Comparison of ENCODE assay signal across 8 mouse cellular contexts in genomic region chr6:31218880-31219279, GRCm38 (mm10).
A peak's percentile ranks its signal among the peaks of the same experiment; 100 is the strongest.
DNase-seq lines count a peak whose midpoint lies in the region; ATAC-seq and TF ChIP-seq lines count a peak whose summit lies in the region.

No protein-coding gene starts in this region.

- TF ChIP-seq EP300 in CH12.LX (IDR thresholded peaks at IDR 0.05; ENCODE audit: low read length): no peak
- no peak for TF ChIP-seq EP300 in heart, postnatal 0 days (IDR thresholded peaks at IDR 0.05; ENCODE audit: low read depth)

- no peak for TF ChIP-seq CTCF in cerebellum, adult 2 months (IDR thresholded peaks at IDR 0.05; ENCODE audit: borderline replicate concordance, insufficient read depth, low read depth, low read length)
- TF ChIP-seq CTCF in CH12.LX (conservative IDR thresholded peaks at IDR 0.05 in 1 of 2, IDR thresholded peaks at IDR 0.05 in 1 of 2; ENCODE audit: low read depth in 2 of 2, low read length in 2 of 2): no peak
- TF ChIP-seq CTCF in heart, postnatal 0 days (IDR thresholded peaks at IDR 0.05; ENCODE audit: low read depth): no peak

- no peak for ATAC-seq in heart, postnatal 0 days (ENCODE audit: insufficient read depth, low read depth)
- ATAC-seq in frontal cortex, adult (ENCODE audit: low TSS enrichment): no peak

- WGBS in cerebellum, adult 2 months: 25% methylated on average over 8 of the region's 8 CpGs
- WGBS in heart, postnatal 0 days: 50% methylated on average over 8 of the region's 8 CpGs
- 40% methylated on average over 8 of the region's 8 CpGs for WGBS in midbrain, embryonic 10.5 days

- no peak for TF ChIP-seq RAD21 in CH12.LX (IDR thresholded peaks at IDR 0.05; ENCODE audit: low read depth, low read length)

- peaks cover 0 to 24% of the 10 kb centered on the region in 2 experiments for H3K36me3 ChIP-seq in CH12.LX (replicated peaks in 1 of 2; ENCODE audit: control insufficient read depth in 1 of 2, insufficient read depth in 1 of 2, low read length in 1 of 2)
- H3K36me3 ChIP-seq in heart, postnatal 0 days (replicated peaks; ENCODE audit: control insufficient read depth, insufficient read depth, low read length): no peaks in the 10 kb centered on the region
- no peaks in the 10 kb centered on the region for H3K36me3 ChIP-seq in midbrain, embryonic 10.5 days

- H3K27me3 ChIP-seq in cerebellum, adult 2 months (ENCODE audit: control insufficient read depth, insufficient read depth, low read length): no peaks in the 10 kb centered on the region
- no peaks in the 10 kb centered on the region for H3K27me3 ChIP-seq in CH12.LX (replicated peaks)
- H3K27me3 ChIP-seq in heart, postnatal 0 days (ENCODE audit: control insufficient read depth, insufficient read depth, low read length): peaks cover 21% of the 10 kb centered on the region
- peaks cover 99% of the 10 kb centered on the region for H3K27me3 ChIP-seq in midbrain, embryonic 10.5 days (ENCODE audit: low read depth, poor library complexity, severe bottlenecking)

- no peaks in the 10 kb centered on the region for H3K9me3 ChIP-seq in CH12.LX (replicated peaks; ENCODE audit: low read length)
- no peaks in the 10 kb centered on the region for H3K9me3 ChIP-seq in heart, postnatal 0 days (replicated peaks; ENCODE audit: control insufficient read depth, low read length)
- no peaks in the 10 kb centered on the region for H3K9me3 ChIP-seq in midbrain, embryonic 10.5 days (replicated peaks)

- in situ Hi-C loops in CH12.LX (cut with MboI; ENCODE audit: low pct_ligation_motif_present, low pct_unique_long_range_greater_than_20kb, low sequenced_read_pairs): loop anchor here (25.0 kb wide), 1 partner anchor 168 kb away; the partner anchor contains the start of gene Mkln1

- H3K9ac ChIP-seq in CH12.LX (ENCODE audit: insufficient read depth, low read depth): peak overlapping the region; percentile 95
- no peak overlapping the region for H3K9ac ChIP-seq in heart, postnatal 0 days (replicated peaks; ENCODE audit: low read depth, low read length)

- DNase-seq in cerebellum, adult 2 months: peak; percentile 40
- no peak for DNase-seq in cerebellum, adult 9-11 months
- peak; percentile 50 for DNase-seq in CH12.LX (ENCODE audit: extremely low read depth)
- DNase-seq in heart, postnatal 0 days (ENCODE audit: low spot score): no peak
- DNase-seq in midbrain, embryonic 10.5 days (ENCODE audit: low spot score): no peak
- DNase-seq in left cerebral cortex, adult 11 months (ENCODE audit: low spot score): no peak
- no peak for DNase-seq in adrenal gland, postnatal 25 days

- H3K79me2 ChIP-seq in CH12.LX (replicated peaks; ENCODE audit: control insufficient read depth, extremely low read depth, insufficient read depth, poor library complexity, severe bottlenecking): peaks cover 31% of the 10 kb centered on the region

- H3K4me3 ChIP-seq in cerebellum, adult 2 months (replicated peaks; ENCODE audit: insufficient read depth, low read depth, low read length): peak overlapping the region; percentile 92
- H3K4me3 ChIP-seq in CH12.LX (replicated peaks in 1 of 3; ENCODE audit: low read depth in 2 of 3, low read length in 2 of 3, poor library complexity in 1 of 3): peak overlapping the region; percentile 83 to 95 (median 94)
- H3K4me3 ChIP-seq in heart, postnatal 0 days (ENCODE audit: low read depth, low read length): peak overlapping the region; percentile 60
- peak overlapping the region; percentile 82 for H3K4me3 ChIP-seq in midbrain, embryonic 10.5 days

- H3K27ac ChIP-seq in cerebellum, adult 2 months (ENCODE audit: insufficient read depth, low read length): peak overlapping the region; percentile 97; the same call in 1 of the 2 replicates
- H3K27ac ChIP-seq in CH12.LX (ENCODE audit: insufficient read depth, low read depth): peak overlapping the region; percentile 62; the same call in 1 of the 2 replicates
- H3K27ac ChIP-seq in heart, postnatal 0 days (ENCODE audit: low read depth): no peak overlapping the region
- H3K27ac ChIP-seq in midbrain, embryonic 10.5 days (replicated peaks): no peak overlapping the region

- H3K4me2 ChIP-seq in CH12.LX (ENCODE audit: insufficient read depth, low read depth, poor library complexity, severe bottlenecking): peak overlapping the region; percentile 96
- peak overlapping the region; percentile 83 for H3K4me2 ChIP-seq in heart, postnatal 0 days (ENCODE audit: low read depth, low read length)

- no peak for TF ChIP-seq POLR2A in cerebellum, adult 2 months (IDR thresholded peaks at IDR 0.05; ENCODE audit: borderline replicate concordance, insufficient read depth, low read length)
- no peak for TF ChIP-seq POLR2A in CH12.LX (IDR thresholded peaks at IDR 0.05; ENCODE audit: low read depth, low read length)

- H3K4me1 ChIP-seq in cerebellum, adult 2 months (ENCODE audit: control insufficient read depth, insufficient read depth, low read length): peaks cover 6% of the 10 kb centered on the region; the same call in 1 of the 2 replicates
- H3K4me1 ChIP-seq in CH12.LX (ENCODE audit: control insufficient read depth in 1 of 2, insufficient read depth in 2 of 2): peaks cover 0 to 38% of the 10 kb centered on the region in 2 experiments; a peak in 2 of 4 replicates
- peaks cover 6% of the 10 kb centered on the region for H3K4me1 ChIP-seq in heart, postnatal 0 days (ENCODE audit: control insufficient read depth, insufficient read depth)
- peaks cover 57% of the 10 kb centered on the region for H3K4me1 ChIP-seq in midbrain, embryonic 10.5 days

- dilution Hi-C loops in CH12.LX (cut with MboI; ENCODE audit: extremely low pct_ligation_motif_present, extremely low pct_unique_long_range_greater_than_20kb, low sequenced_read_pairs): no loop called here

TF ChIP-seq in CH12.LX, 34 proteins besides CTCF, POLR2A, EP300 and RAD21:
- TF ChIP-seq MXI1 (IDR thresholded peaks at IDR 0.05; ENCODE audit: low read depth, low read length): no peak
- TF ChIP-seq ELF1 (IDR thresholded peaks at IDR 0.05; ENCODE audit: low read depth, low read length): no peak
- TF ChIP-seq ZMIZ1 (IDR thresholded peaks at IDR 0.05; ENCODE audit: low read depth, low read length): no peak
- no peak for TF ChIP-seq IRF4 (IDR thresholded peaks at IDR 0.05; ENCODE audit: low read depth, low read length)
- TF ChIP-seq USF1 (IDR thresholded peaks at IDR 0.05; ENCODE audit: low read depth, low read length): no peak
- no peak for TF ChIP-seq HCFC1 (IDR thresholded peaks at IDR 0.05; ENCODE audit: low read depth, low read length)
- no peak for TF ChIP-seq CHD2 (IDR thresholded peaks at IDR 0.05; ENCODE audit: low read length)
- no peak for TF ChIP-seq POLR2AphosphoS2 (IDR thresholded peaks at IDR 0.05; ENCODE audit: low read depth, low read length)
- TF ChIP-seq SIN3A (IDR thresholded peaks at IDR 0.05; ENCODE audit: low read length): no peak
- TF ChIP-seq JUN (IDR thresholded peaks at IDR 0.05; ENCODE audit: insufficient read depth, low read depth, low read length): no peak
- no peak for TF ChIP-seq RCOR1 (conservative IDR thresholded peaks at IDR 0.05; ENCODE audit: low read depth, low read length)
- no peak for TF ChIP-seq KAT2A (IDR thresholded peaks at IDR 0.05; ENCODE audit: insufficient replicate concordance, low read length)

Comparison
In these comparisons a context has a peak if more than half of its experiments do, and no peak if none do; other contexts are left out.
1. DNase-seq: peak in cerebellum, adult 2 months (2 of 2) and CH12.LX (single experiment); none in cerebellum, adult 9-11 months (single experiment), heart, postnatal 0 days (single experiment), midbrain, embryonic 10.5 days (single experiment), left cerebral cortex, adult 11 months (single experiment) and adrenal gland, postnatal 25 days (single experiment).
2. H3K27ac ChIP-seq: peak in cerebellum, adult 2 months (single experiment) and CH12.LX (single experiment); none in heart, postnatal 0 days (single experiment) and midbrain, embryonic 10.5 days (single experiment).
3. Peak in every context shown above with its lines, with median percentiles within 50 percentile points of each other: H3K4me3 ChIP-seq.